Mouse (Mus musculus): ENCODE results near the gene Mtcl1.

- no peak for TF ChIP-seq POLR2A (IDR thresholded peaks at IDR 0.05; ENCODE audit: insufficient read depth, low read length)
- no peak for TF ChIP-seq CTCF (IDR thresholded peaks at IDR 0.05; ENCODE audit: low read depth, low read length)
- no peak for TF ChIP-seq EP300 (IDR thresholded peaks at IDR 0.05; ENCODE audit: insufficient read depth, low read depth, low read length)
Measured at GRCm38 (mm10) chr17:66416436-66416835, 33.1 kb downstream of the Mtcl1 start.

Data from ES-Bruce4 (cell line).